Mouse (Mus musculus) cortical plate, adult 2 months (tissue): ENCODE measurements around the gene Prkce. TPM values are rescaled to one million over a fixed set of nuclear protein-coding genes. Genes with fewer than 3 reads are reported as not detected.

Experiments
- H3K27ac ChIP-seq: fragments of 200-500 bp; 2 replicates; pipeline ENCODE4 v1.5.1; 2012; ENCODE audit warnings: low read length, control low read depth, inconsistent platforms; ENCODE audit not compliant: insufficient read depth
- H3K4me1 ChIP-seq: fragments of 200-500 bp; 2 replicates; pipeline ENCODE4 v1.6.1; 2011; ENCODE audit warnings: low read length; ENCODE audit not compliant: control insufficient read depth, insufficient read depth
- H3K4me3 ChIP-seq: fragments of 200-500 bp; 2 replicates; pipeline ENCODE4 v1.5.1; 2011; ENCODE audit warnings: mild to moderate bottlenecking, low read length, control low read depth; ENCODE audit not compliant: insufficient read depth
- CTCF ChIP-seq: fragments of 200-500 bp; IDR thresholded peaks from 2 replicates; pipeline ENCODE4 v1.5.1; 2011; ENCODE audit warnings: mild to moderate bottlenecking, control low read depth, low read length; ENCODE audit not compliant: insufficient read depth; ENCODE audit errors: extremely low read depth
- POLR2A ChIP-seq: fragments of 200-500 bp; IDR thresholded peaks from 2 replicates; pipeline ENCODE4 v1.6.1; 2011; ENCODE audit warnings: mild to moderate bottlenecking, low read length, control low read depth; ENCODE audit not compliant: insufficient read depth; ENCODE audit errors: extremely low read depth
- polyA plus RNA-seq: library from polyadenylated mRNA; depleted of rRNA; stranded (reverse); fragments of >200 nt; gene quantifications from 2 replicates; pipeline ENCODE4 v1.2.3, GENCODE M21; 2012

Prkce gene
- polyA plus RNA-seq, 1 experiment = 83.7 TPM

DNA sequence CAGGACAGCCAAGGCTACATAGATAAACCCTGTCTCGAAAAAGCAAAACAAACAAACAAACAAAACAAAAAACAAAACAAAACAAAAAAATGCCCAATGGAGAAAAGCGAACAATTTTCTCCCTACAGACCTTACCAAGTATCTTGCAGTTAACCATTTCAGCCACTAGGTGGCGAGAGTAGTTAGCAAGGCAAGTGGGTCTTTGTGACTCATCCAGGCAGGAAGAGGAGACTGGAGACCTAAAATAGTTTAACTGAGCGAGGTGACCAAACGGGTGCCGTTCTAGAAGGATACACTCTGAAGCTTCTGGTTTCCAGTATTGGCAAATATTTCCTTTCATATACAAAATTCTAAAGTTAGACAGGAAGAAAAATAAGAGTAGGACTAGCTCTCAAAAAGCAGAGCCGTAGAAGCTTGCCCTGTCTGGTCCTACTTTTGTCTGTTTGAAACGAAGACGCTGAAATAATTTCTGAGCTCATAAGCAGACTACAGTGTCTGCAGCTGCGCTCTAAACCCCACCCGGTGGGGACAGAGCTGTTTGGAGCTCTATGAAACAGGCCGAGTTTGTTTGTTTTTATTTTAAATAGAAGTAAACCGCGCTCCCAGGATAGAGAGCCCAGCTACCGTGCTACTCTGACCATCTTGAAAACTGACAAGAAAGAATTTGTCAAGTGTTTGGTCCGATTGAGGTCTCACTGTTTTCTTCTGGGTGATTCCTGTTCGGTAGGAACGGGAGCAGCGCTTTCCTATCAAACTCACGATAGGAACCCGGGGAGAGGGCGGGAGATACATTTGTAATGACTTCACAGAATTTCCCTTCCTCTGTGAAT, 368.5 kb downstream of the Prkce start:
- H3K4me3 ChIP-seq = peak overlapping the region; percentile 14; the same call in 1 of the 2 replicates

GRCm38 (mm10) chr17:86539881-86540430, 372.4 kb downstream of the Prkce start:
- TF ChIP-seq POLR2A (no peak), CTCF (no peak)
- H3K4me3 ChIP-seq = no peak overlapping the region
- no peaks in the 10 kb centered on the region; the same call in 1 of the 2 replicates for H3K4me1 ChIP-seq
- no peak overlapping the region for H3K27ac ChIP-seq

More for the DNA sequence above, 368.5 kb downstream of the Prkce start:
- H3K27ac ChIP-seq = no peak overlapping the region
- H3K4me1 ChIP-seq = no peaks in the 10 kb centered on the region; the same call in 1 of the 2 replicates
- TF ChIP-seq POLR2A (no peak), CTCF (peak; percentile 89)

DNA sequence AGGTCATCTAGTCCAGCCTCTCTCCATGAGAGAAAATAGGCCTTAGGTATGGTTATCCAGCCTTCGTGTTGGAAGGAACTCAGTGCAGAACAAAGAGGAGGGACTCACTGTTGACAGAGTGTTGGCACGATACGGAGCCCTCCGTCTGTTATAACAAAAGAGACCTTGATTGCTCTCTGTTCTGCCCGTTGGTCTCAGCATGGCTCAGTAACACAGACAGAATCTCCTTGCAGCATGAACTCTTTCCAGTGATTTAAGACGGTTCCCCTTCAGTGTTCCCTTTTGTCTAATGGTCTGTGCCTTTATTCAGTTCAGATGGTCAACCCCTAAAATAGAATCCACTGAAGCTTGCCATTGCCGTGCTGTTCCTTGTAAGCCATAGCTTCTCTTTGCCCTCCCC, 378.9 kb downstream of the Prkce start:
- no peak for TF ChIP-seq POLR2A
- TF ChIP-seq CTCF = no peak
- Histone ChIP-seq H3K27ac (no peak overlapping the region), H3K4me3 (no peak overlapping the region), H3K4me1 (peaks cover 5% of the 10 kb centered on the region; the same call in 1 of the 2 replicates)

DNA sequence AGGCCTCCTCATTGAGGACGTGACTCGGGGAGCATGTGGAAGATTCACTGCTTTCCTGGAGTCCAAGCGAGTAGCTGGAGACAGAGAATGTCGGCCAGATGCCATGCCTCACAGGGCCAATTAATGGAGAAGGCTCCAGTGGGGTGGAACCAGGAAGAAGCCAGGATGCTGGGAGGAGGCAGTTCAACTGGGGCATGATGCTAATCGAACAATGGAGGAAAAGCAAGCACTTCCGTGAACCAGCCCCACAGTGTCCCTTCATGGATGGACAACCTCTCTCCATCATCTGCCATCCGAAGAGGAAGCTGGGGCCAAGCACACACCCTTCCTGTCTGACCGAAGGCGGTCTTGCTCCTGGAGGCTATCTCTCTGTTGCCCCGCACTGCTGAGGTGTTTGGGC, 381.5 kb downstream of the Prkce start:
- H3K4me1 ChIP-seq = peaks cover 5% of the 10 kb centered on the region; the same call in 1 of the 2 replicates
- H3K27ac ChIP-seq = no peak overlapping the region
- TF ChIP-seq CTCF = no peak
- no peak for TF ChIP-seq POLR2A
- no peak overlapping the region for H3K4me3 ChIP-seq

- no peak overlapping the region for H3K27ac ChIP-seq
- H3K4me1 ChIP-seq = peaks cover 5% of the 10 kb centered on the region; the same call in 1 of the 2 replicates
- TF ChIP-seq POLR2A = no peak
- TF ChIP-seq CTCF = no peak
- no peak overlapping the region for H3K4me3 ChIP-seq
Measured at GRCm38 (mm10) chr17:86551561-86551960, 384.0 kb downstream of the Prkce start.

DNA sequence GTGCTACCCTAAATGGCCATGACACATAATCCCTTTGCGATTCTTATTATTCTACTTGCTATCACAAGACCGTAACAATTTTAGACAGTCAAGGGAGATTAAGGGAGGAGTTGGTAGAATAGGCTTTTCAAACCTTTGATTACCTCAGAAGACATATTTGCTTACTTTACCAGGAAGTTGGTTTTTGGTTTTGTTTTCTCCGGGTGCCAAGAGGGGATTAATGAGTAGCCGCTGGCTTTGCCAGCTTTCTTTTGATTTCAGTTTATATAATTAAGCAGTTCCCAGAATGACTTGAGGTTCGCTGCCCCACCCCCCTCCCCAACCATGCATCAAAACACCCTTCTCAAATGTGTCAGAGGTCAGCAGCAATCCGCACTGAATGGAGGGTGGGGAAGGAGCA, 384.4 kb downstream of the Prkce start:
- no peak for TF ChIP-seq CTCF
- TF ChIP-seq POLR2A = no peak
- peaks cover 2% of the 10 kb centered on the region; the same call in 1 of the 2 replicates for H3K4me1 ChIP-seq
- no peak overlapping the region for H3K27ac ChIP-seq
- no peak overlapping the region for H3K4me3 ChIP-seq

- no peak overlapping the region for H3K27ac ChIP-seq
- no peak overlapping the region for H3K4me3 ChIP-seq
- TF ChIP-seq POLR2A (no peak), CTCF (no peak)
- H3K4me1 ChIP-seq = no peaks in the 10 kb centered on the region
Measured at GRCm38 (mm10) chr17:86559206-86559891, 391.8 kb downstream of the Prkce start.

- TF ChIP-seq CTCF (no peak), POLR2A (no peak)
- no peaks in the 10 kb centered on the region for H3K4me1 ChIP-seq
- H3K4me3 ChIP-seq = no peak overlapping the region
- no peak overlapping the region for H3K27ac ChIP-seq
Measured at GRCm38 (mm10) chr17:86560499-86560898, 392.9 kb downstream of the Prkce start.

DNA sequence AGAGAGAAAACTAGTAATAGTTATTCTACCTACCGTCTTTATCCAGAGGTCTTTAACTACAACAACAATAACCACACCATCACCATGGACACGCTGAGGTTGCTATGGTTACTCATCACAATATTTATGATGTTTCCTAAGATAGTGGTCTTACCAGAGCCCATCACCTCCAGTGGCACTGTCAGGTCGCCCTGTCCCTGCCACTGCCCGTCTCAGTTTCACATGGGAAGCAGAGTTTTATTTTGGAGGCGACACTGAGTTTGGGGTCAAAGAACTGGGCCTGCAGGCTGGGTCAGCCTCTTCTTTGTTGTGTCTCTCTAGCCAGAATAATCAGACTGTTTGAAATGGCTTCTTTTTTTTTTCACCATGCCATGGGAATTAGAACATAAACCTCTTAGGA, 402.9 kb downstream of the Prkce start:
- no peak for TF ChIP-seq POLR2A
- Histone ChIP-seq H3K4me1 (peaks cover 1% of the 10 kb centered on the region; the same call in 1 of the 2 replicates), H3K4me3 (no peak overlapping the region), H3K27ac (no peak overlapping the region)

DNA sequence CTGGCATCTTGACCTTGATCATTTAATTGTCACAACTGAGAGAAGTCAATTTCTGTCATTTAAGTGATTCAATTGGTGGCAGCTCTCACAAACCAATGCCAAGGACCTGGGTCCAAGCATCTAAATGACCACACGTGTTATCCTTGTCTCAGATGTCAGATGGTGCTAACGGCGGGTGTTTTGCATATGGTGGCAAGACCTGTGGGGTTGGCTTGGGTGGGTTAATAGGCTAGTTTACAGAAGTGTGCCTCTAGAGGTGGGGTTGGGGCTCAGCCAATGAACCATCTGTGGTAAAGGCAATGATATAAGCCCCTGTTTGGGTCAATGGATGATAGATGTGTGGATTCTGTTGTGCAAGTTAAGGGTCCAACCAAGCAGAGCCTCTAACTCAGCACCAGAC, 403.7 kb downstream of the Prkce start:
- Histone ChIP-seq H3K4me3 (no peak overlapping the region), H3K27ac (no peak overlapping the region), H3K4me1 (peaks cover 1% of the 10 kb centered on the region; the same call in 1 of the 2 replicates)
- TF ChIP-seq POLR2A (no peak), CTCF (no peak)
